Mouse (Mus musculus): ENCODE measurements at regions not wholly inside any gene's neighbourhood (a gene's known extent, or its start where the extent isn't known, plus 50 kb on each side); places are given as distances from the start of the nearest gene placed in this dataset.

DNA sequence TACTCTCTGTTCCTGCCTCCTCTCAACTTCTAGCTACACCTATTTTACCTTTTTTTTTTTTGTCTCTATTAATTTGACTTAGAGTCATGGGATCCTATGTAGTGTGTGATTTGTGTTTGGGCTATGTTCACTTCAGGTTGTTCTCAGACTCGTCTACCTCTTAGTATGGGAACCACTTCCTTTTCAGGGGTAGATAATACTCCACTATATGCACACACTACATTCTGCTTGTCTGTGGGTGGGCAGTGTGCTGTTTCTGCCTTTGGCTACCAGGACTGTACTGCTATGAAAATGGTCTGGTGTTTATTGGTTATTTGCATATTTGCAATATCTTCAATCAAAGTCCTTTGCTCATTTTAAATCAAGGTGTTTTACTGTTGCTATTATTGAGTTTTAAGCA is 71.6 kb upstream of the Cpm start:
- DNase-seq = no peak
- no peaks in the 10 kb centered on the region for H3K4me1 ChIP-seq (ENCODE audit: control insufficient read depth, insufficient read depth, low read length)
- no peak overlapping the region for H3K4me3 ChIP-seq (ENCODE audit: insufficient read depth, low read depth, low read length)
- 93% methylated on average over 1 of the region's 1 CpGs for WGBS
- H3K27ac ChIP-seq (ENCODE audit: insufficient read depth, low read depth, low read length) = no peak overlapping the region
- no peaks in the 10 kb centered on the region for H3K36me3 ChIP-seq (ENCODE audit: control insufficient read depth, insufficient read depth, low read length)
- H3K27me3 ChIP-seq (replicated peaks; ENCODE audit: control insufficient read depth, insufficient read depth, low read length) = no peaks in the 10 kb centered on the region; the same call in 1 of the 2 replicates
- no peak for TF ChIP-seq POLR2A (IDR thresholded peaks at IDR 0.05; ENCODE audit: low read depth, low read length)
- no peak for TF ChIP-seq CTCF (conservative IDR thresholded peaks at IDR 0.05; ENCODE audit: insufficient read depth, insufficient read length, low read depth, low read length)

DNA sequence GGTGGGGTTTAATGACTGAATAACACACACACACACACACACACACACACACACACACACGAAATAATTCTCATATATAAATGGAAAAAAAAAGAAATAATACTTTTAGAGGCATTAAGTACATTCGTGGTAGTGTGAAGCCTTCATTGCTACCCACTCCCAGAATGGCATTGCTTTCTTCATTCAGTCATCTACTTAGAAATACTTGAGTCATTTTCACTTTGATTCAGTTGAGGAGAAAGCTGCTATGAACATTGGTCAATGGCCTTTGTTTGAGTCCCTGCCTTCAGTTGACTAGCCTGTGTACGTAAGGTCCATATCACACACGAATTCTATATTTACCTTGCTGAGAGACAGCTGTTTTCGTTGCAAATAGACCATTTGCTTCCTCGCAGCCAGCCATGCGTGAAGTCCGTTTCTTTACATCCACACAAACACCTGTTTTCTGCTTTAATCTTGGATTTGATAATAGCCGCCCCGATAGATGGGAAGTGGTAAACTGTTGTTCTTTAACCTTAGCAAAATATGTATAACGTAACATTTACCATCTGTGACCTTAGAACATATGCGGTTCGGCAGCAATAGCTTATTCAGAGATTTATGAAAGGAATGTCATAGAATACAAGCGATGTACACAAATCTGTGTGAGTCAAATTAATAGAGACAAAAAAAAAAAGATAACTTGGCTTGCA is 72.3 kb upstream of the Cpm start:
- no peak overlapping the region for H3K4me3 ChIP-seq (ENCODE audit: insufficient read depth, low read depth, low read length)
- H3K4me1 ChIP-seq (ENCODE audit: control insufficient read depth, insufficient read depth, low read length) = no peaks in the 10 kb centered on the region
- DNase-seq = no peak
- H3K27me3 ChIP-seq (replicated peaks; ENCODE audit: control insufficient read depth, insufficient read depth, low read length) = no peaks in the 10 kb centered on the region; the same call in 1 of the 2 replicates
- no peaks in the 10 kb centered on the region for H3K36me3 ChIP-seq (ENCODE audit: control insufficient read depth, insufficient read depth, low read length)
- TF ChIP-seq POLR2A (IDR thresholded peaks at IDR 0.05; ENCODE audit: low read depth, low read length) (no peak), CTCF (conservative IDR thresholded peaks at IDR 0.05; ENCODE audit: insufficient read depth, insufficient read length, low read depth, low read length) (no peak)
- 77% methylated on average over 14 of the region's 14 CpGs for WGBS
- H3K27ac ChIP-seq (ENCODE audit: insufficient read depth, low read depth, low read length) = no peak overlapping the region

DNA sequence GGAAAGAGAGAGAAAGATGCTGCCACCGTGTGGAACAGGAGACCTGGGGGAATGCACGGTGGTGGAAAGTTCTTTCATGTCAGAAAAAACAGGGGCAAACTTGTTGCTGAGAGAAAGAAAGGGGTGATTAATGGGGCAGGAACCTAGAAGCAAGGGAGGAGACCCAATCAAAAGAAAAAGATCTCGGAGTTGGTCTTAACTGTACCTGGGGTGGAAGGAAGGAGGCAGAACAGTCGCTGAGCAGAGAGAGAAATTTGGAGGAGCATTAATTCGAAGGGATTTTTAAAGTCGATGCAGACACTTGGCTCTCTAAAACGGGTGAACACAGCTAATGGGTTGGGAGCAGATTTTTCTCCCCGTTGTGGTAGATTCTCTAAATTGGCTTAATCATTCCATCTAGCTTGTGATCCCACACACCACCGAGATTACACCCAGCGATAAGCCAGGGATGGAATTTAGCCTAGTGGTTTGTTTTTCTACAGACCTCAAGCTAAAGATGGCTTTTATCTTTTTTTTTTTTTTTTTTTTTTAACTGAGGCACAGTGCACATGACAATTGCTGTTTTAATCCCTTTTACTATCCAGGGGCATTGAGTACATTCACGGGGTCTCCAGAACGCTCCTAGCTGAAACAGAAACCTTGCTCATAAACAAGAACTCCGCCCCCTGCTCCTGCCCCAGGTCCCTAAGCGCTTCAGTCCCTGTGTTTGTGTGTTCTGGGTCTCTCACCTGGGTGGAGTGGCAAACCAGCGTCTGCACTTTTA is 73.1 kb upstream of the Cpm start:
- H3K27ac ChIP-seq (ENCODE audit: insufficient read depth, low read depth, low read length) = no peak overlapping the region
- H3K36me3 ChIP-seq (ENCODE audit: control insufficient read depth, insufficient read depth, low read length) = no peaks in the 10 kb centered on the region
- TF ChIP-seq POLR2A (IDR thresholded peaks at IDR 0.05; ENCODE audit: low read depth, low read length) (no peak), CTCF (conservative IDR thresholded peaks at IDR 0.05; ENCODE audit: insufficient read depth, insufficient read length, low read depth, low read length) (0 out of 2 replicates have a peak, but pooled peaks have one; percentile 12)
- 26% methylated on average over 15 of the region's 15 CpGs for WGBS
- H3K4me1 ChIP-seq (ENCODE audit: control insufficient read depth, insufficient read depth, low read length) = no peaks in the 10 kb centered on the region
- DNase-seq = no peak
- no peak overlapping the region for H3K4me3 ChIP-seq (ENCODE audit: insufficient read depth, low read depth, low read length)
- H3K27me3 ChIP-seq (replicated peaks; ENCODE audit: control insufficient read depth, insufficient read depth, low read length) = no peaks in the 10 kb centered on the region; the same call in 1 of the 2 replicates

DNA sequence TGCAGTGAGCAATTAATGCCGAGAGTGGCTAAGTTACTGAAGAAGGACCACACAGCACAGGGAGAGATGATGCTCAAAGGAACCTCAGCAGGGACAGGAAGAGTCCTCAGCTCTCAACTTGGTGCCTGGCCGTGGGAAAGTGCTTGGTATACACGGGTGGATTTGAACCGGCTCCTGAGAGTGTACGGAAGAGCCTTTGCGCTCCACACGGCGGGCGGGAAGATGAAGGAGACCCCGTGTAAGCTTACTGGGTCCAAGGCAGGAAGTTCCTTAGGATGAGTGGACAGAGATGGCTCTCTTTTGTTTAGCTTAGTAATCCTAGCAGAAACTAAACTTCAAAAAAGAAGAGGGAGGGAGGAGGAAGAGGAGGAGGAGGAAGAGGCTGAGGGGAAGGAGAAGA is 73.8 kb upstream of the Cpm start:
- WGBS = 76% methylated on average over 10 of the region's 10 CpGs
- Histone ChIP-seq H3K27me3 (replicated peaks; ENCODE audit: control insufficient read depth, insufficient read depth, low read length) (no peaks in the 10 kb centered on the region; the same call in 1 of the 2 replicates), H3K4me3 (ENCODE audit: insufficient read depth, low read depth, low read length) (no peak overlapping the region), H3K4me1 (ENCODE audit: control insufficient read depth, insufficient read depth, low read length) (no peaks in the 10 kb centered on the region), H3K27ac (ENCODE audit: insufficient read depth, low read depth, low read length) (no peak overlapping the region), H3K36me3 (ENCODE audit: control insufficient read depth, insufficient read depth, low read length) (no peaks in the 10 kb centered on the region)
- TF ChIP-seq CTCF (conservative IDR thresholded peaks at IDR 0.05; ENCODE audit: insufficient read depth, insufficient read length, low read depth, low read length) = no peak
- TF ChIP-seq POLR2A (IDR thresholded peaks at IDR 0.05; ENCODE audit: low read depth, low read length) = no peak
- no peak for DNase-seq

DNA sequence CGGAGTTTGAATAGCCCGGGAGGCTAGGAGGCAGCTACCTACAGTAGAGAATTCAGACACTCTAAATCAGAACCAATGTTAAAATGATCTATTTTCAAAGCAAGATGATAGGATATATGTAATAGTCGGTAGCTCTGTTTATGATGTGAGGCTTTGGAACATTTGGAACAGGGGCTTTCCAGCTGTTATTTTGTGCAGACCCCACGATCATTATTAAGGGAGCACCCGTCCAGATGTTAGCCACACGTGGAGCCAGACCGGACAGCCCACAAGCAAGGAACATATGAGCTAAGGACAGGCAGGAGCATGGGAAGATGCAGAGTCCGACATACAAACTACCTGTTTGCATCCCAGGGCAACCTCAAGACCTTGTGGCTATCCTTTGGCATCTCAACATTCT is 74.3 kb upstream of the Cpm start:
- Histone ChIP-seq H3K27ac (ENCODE audit: insufficient read depth, low read depth, low read length) (no peak overlapping the region), H3K4me3 (ENCODE audit: insufficient read depth, low read depth, low read length) (no peak overlapping the region), H3K27me3 (replicated peaks; ENCODE audit: control insufficient read depth, insufficient read depth, low read length) (no peaks in the 10 kb centered on the region; the same call in 1 of the 2 replicates), H3K36me3 (ENCODE audit: control insufficient read depth, insufficient read depth, low read length) (no peaks in the 10 kb centered on the region), H3K4me1 (ENCODE audit: control insufficient read depth, insufficient read depth, low read length) (no peaks in the 10 kb centered on the region)
- WGBS = 80% methylated on average over 8 of the region's 8 CpGs
- no peak for TF ChIP-seq POLR2A (IDR thresholded peaks at IDR 0.05; ENCODE audit: low read depth, low read length)
- TF ChIP-seq CTCF (conservative IDR thresholded peaks at IDR 0.05; ENCODE audit: insufficient read depth, insufficient read length, low read depth, low read length) = no peak
- no peak for DNase-seq

DNA sequence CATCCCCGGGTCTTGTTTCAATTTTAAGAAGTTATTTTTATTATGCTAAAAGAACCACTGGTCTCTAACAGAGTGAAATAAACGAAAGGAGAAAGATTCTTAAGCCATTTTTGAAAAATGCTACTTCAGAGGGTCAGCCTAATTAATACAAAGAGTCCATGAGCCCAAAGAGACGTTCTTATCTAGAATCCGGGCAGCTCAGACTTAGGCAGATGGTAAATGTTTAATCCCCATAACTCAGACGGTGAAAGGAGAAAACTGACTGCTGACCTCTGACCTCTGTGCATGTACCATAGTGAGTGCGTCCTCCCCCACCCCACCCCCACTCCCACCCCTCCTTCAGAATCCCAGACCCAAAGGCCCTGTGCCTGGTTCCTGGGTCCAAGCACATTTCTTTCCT is 74.8 kb upstream of the Cpm start:
- H3K36me3 ChIP-seq (ENCODE audit: control insufficient read depth, insufficient read depth, low read length) = no peaks in the 10 kb centered on the region
- TF ChIP-seq POLR2A (IDR thresholded peaks at IDR 0.05; ENCODE audit: low read depth, low read length) = no peak
- no peak for TF ChIP-seq CTCF (conservative IDR thresholded peaks at IDR 0.05; ENCODE audit: insufficient read depth, insufficient read length, low read depth, low read length)
- 55% methylated on average over 6 of the region's 6 CpGs for WGBS
- H3K4me1 ChIP-seq (ENCODE audit: control insufficient read depth, insufficient read depth, low read length) = no peaks in the 10 kb centered on the region
- no peaks in the 10 kb centered on the region; the same call in 1 of the 2 replicates for H3K27me3 ChIP-seq (replicated peaks; ENCODE audit: control insufficient read depth, insufficient read depth, low read length)
- no peak overlapping the region for H3K27ac ChIP-seq (ENCODE audit: insufficient read depth, low read depth, low read length)
- H3K4me3 ChIP-seq (ENCODE audit: insufficient read depth, low read depth, low read length) = no peak overlapping the region
- no peak for DNase-seq

Measured in kidney, adult 2 months (tissue).